Mouse (Mus musculus): ENCODE data around the gene Kansl3.

Kansl3 gene

GRCm38 (mm10) chr1:36368969-36369645, at the start of gene Kansl3:
Gene Kansl3, minus strand, starts transcription at chr1:36369181.
- peak; percentile 80 to 86 for DNase-seq (ENCODE audit: low spot score in 2 of 2)

GRCm38 (mm10) chr1:36404531-36404930, 35.5 kb upstream of the Kansl3 start:
- no peak for DNase-seq (ENCODE audit: low spot score in 2 of 2)

GRCm38 (mm10) chr1:36401509-36401908, 32.5 kb upstream of the Kansl3 start:
- no peak for DNase-seq (ENCODE audit: low spot score in 2 of 2)

- DNase-seq (ENCODE audit: low spot score in 2 of 2), result no peak
Observed at GRCm38 (mm10) chr1:36397041-36397440, 28.1 kb upstream of the Kansl3 start.

- no peak for DNase-seq (ENCODE audit: low spot score in 2 of 2)
Observed at GRCm38 (mm10) chr1:36379582-36379981, 10.6 kb upstream of the Kansl3 start.

- no peak for DNase-seq (ENCODE audit: low spot score in 2 of 2)
Observed at GRCm38 (mm10) chr1:36378880-36379279, 9.9 kb upstream of the Kansl3 start.

- no peak for DNase-seq (ENCODE audit: low spot score in 2 of 2)
Observed at GRCm38 (mm10) chr1:36371934-36372845, 3.2 kb upstream of the Kansl3 start, which contains the start of gene Fer1l5. Gene Fer1l5, plus strand, starts transcription at chr1:36372291.

- no peak for DNase-seq (ENCODE audit: low spot score in 2 of 2)
Observed at GRCm38 (mm10) chr1:36370918-36371317, 1.9 kb upstream of the Kansl3 start.

GRCm38 (mm10) chr1:36368112-36368968, 641 bp downstream of the Kansl3 start:
- peak in 1 of 2 experiments; percentile 37 for DNase-seq (ENCODE audit: low spot score in 2 of 2)

GRCm38 (mm10) chr1:36367698-36368097, 1.3 kb downstream of the Kansl3 start:
- DNase-seq (ENCODE audit: low spot score in 2 of 2), result no peak

- no peak for DNase-seq (ENCODE audit: low spot score in 2 of 2)
Observed at GRCm38 (mm10) chr1:36356955-36357695, 11.9 kb downstream of the Kansl3 start.

- DNase-seq (ENCODE audit: low spot score in 2 of 2), result peak; percentile 55 to 67
Observed at GRCm38 (mm10) chr1:36352351-36352750, 16.6 kb downstream of the Kansl3 start.

- no peak for DNase-seq (ENCODE audit: low spot score in 2 of 2)
Observed at GRCm38 (mm10) chr1:36342547-36342946, 26.4 kb downstream of the Kansl3 start.

- DNase-seq (ENCODE audit: low spot score in 2 of 2), result no peak
Observed at GRCm38 (mm10) chr1:36332955-36333887, 35.8 kb downstream of the Kansl3 start.

- no peak for DNase-seq (ENCODE audit: low spot score in 2 of 2)
Observed at GRCm38 (mm10) chr1:36331743-36332142, 37.2 kb downstream of the Kansl3 start.

- DNase-seq (ENCODE audit: low spot score in 2 of 2), result no peak
Observed at GRCm38 (mm10) chr1:36326815-36327214, 42.2 kb downstream of the Kansl3 start.

GRCm38 (mm10) chr1:36325900-36326321, 43.1 kb downstream of the Kansl3 start:
- no peak for DNase-seq (ENCODE audit: low spot score in 2 of 2)

GRCm38 (mm10) chr1:36323746-36324448, 45.1 kb downstream of the Kansl3 start:
- DNase-seq (ENCODE audit: low spot score in 2 of 2), result peak; percentile 67 to 70

- DNase-seq (ENCODE audit: low spot score in 2 of 2), result no peak
Observed at GRCm38 (mm10) chr1:36323076-36323475, 45.9 kb downstream of the Kansl3 start.

All from right cerebral cortex, adult 2 months (tissue).